Mouse (Mus musculus): Measurements from ENCODE around the gene Syngr1. TPM values are rescaled to one million over a fixed set of nuclear protein-coding genes. Genes with fewer than 3 reads are reported as not detected.

The Syngr1 gene
- polyA plus RNA-seq, 1 experiment, result 95.0 TPM

- no peak overlapping the region for H3K27ac ChIP-seq (ENCODE audit: insufficient read depth, low read depth, low read length)
- H3K4me1 ChIP-seq (ENCODE audit: control insufficient read depth, insufficient read depth, low read length), result peaks cover 25% of the 10 kb centered on the region
- TF ChIP-seq POLR2A (IDR thresholded peaks at IDR 0.05; ENCODE audit: borderline replicate concordance, low read depth, low read length), result no peak
- TF ChIP-seq CTCF (IDR thresholded peaks at IDR 0.05; ENCODE audit: low read depth, low read length), result no peak
- H3K4me3 ChIP-seq (ENCODE audit: insufficient read depth, low read length), result no peak overlapping the region
Measured at GRCm38 (mm10) chr15:80136645-80137044, 45.5 kb downstream of the Syngr1 start.

- TF ChIP-seq CTCF (IDR thresholded peaks at IDR 0.05; ENCODE audit: low read depth, low read length), result no peak
- no peak for TF ChIP-seq POLR2A (IDR thresholded peaks at IDR 0.05; ENCODE audit: borderline replicate concordance, low read depth, low read length)
- peaks cover 21% of the 10 kb centered on the region for H3K4me1 ChIP-seq (ENCODE audit: control insufficient read depth, insufficient read depth, low read length)
Measured at GRCm38 (mm10) chr15:80137945-80138791, 47.0 kb downstream of the Syngr1 start.

GRCm38 (mm10) chr15:80140302-80140701 lies 49.2 kb downstream of the Syngr1 start:
- Histone ChIP-seq H3K4me3 (ENCODE audit: insufficient read depth, low read length) (no peak overlapping the region), H3K4me1 (ENCODE audit: control insufficient read depth, insufficient read depth, low read length) (peaks cover 13% of the 10 kb centered on the region), H3K27ac (ENCODE audit: insufficient read depth, low read depth, low read length) (no peak overlapping the region)
- TF ChIP-seq CTCF (IDR thresholded peaks at IDR 0.05; ENCODE audit: low read depth, low read length), result no peak
- no peak for TF ChIP-seq POLR2A (IDR thresholded peaks at IDR 0.05; ENCODE audit: borderline replicate concordance, low read depth, low read length)

More at GRCm38 (mm10) chr15:80137945-80138791, 47.0 kb downstream of the Syngr1 start:
- Histone ChIP-seq H3K4me3 (ENCODE audit: insufficient read depth, low read length) (no peak overlapping the region), H3K27ac (ENCODE audit: insufficient read depth, low read depth, low read length) (no peak overlapping the region)

- peaks cover 13% of the 10 kb centered on the region for H3K4me1 ChIP-seq (ENCODE audit: control insufficient read depth, insufficient read depth, low read length)
- no peak overlapping the region for H3K4me3 ChIP-seq (ENCODE audit: insufficient read depth, low read length)
Measured at GRCm38 (mm10) chr15:80140878-80141277, 49.7 kb downstream of the Syngr1 start.

DNA sequence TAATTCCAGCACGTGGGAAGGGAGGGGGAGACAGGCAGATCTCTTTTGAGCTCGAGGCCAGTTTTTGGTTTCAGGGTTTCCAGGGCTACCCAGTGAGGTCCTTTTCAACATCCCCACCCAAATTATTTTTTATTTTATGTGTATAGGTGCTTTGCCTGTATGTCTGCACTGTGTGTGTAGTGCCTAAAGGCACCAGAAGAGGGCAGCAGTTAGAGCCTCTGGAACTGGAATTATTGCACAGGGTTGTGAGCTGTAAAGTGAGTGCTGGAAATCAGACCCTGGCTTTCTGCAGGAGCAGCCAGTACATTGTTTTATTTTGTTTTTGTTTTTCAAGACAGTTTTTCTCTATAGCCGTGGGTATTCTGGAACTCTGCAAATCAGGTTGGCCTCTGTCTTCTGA lies 51.0 kb downstream of the Syngr1 start:
- Histone ChIP-seq H3K4me3 (ENCODE audit: insufficient read depth, low read length) (no peak overlapping the region), H3K4me1 (ENCODE audit: control insufficient read depth, insufficient read depth, low read length) (peaks cover 9% of the 10 kb centered on the region), H3K27ac (ENCODE audit: insufficient read depth, low read depth, low read length) (no peak overlapping the region)
- no peak for TF ChIP-seq CTCF (IDR thresholded peaks at IDR 0.05; ENCODE audit: low read depth, low read length)
- no peak for TF ChIP-seq POLR2A (IDR thresholded peaks at IDR 0.05; ENCODE audit: borderline replicate concordance, low read depth, low read length)

More at GRCm38 (mm10) chr15:80140878-80141277, 49.7 kb downstream of the Syngr1 start:
- no peak for TF ChIP-seq POLR2A (IDR thresholded peaks at IDR 0.05; ENCODE audit: borderline replicate concordance, low read depth, low read length)
- H3K27ac ChIP-seq (ENCODE audit: insufficient read depth, low read depth, low read length), result no peak overlapping the region

- Histone ChIP-seq H3K27ac (ENCODE audit: insufficient read depth, low read depth, low read length) (no peak overlapping the region), H3K4me1 (ENCODE audit: control insufficient read depth, insufficient read depth, low read length) (no peaks in the 10 kb centered on the region), H3K4me3 (ENCODE audit: insufficient read depth, low read length) (no peak overlapping the region)
- no peak for TF ChIP-seq POLR2A (IDR thresholded peaks at IDR 0.05; ENCODE audit: borderline replicate concordance, low read depth, low read length)
- TF ChIP-seq CTCF (IDR thresholded peaks at IDR 0.05; ENCODE audit: low read depth, low read length), result no peak
Measured at GRCm38 (mm10) chr15:80143760-80144159, 52.6 kb downstream of the Syngr1 start.

DNA sequence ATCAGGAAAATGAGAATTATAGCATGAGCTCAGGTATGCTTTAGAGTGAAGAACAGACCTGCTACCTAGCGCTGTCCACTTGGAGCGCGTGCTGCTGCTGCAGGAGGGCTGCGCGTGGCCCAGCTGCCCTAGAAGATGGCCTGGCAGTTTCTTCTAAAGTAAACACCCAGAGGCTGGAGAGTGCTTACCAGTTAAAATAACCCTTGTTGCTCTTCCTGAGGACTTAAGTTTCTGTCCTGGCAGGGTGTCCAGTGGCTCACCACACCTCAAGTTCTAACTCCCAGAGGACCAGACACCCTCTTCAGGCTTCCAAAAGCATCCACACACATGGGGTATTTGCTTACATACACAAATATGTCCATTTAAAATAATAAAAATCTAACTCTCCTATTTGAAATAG lies 54.3 kb downstream of the Syngr1 start:
- H3K27ac ChIP-seq (ENCODE audit: insufficient read depth, low read depth, low read length), result no peak overlapping the region
- no peaks in the 10 kb centered on the region for H3K4me1 ChIP-seq (ENCODE audit: control insufficient read depth, insufficient read depth, low read length)
- TF ChIP-seq CTCF (IDR thresholded peaks at IDR 0.05; ENCODE audit: low read depth, low read length) (no peak), POLR2A (IDR thresholded peaks at IDR 0.05; ENCODE audit: borderline replicate concordance, low read depth, low read length) (no peak)
- no peak overlapping the region for H3K4me3 ChIP-seq (ENCODE audit: insufficient read depth, low read length)

DNA sequence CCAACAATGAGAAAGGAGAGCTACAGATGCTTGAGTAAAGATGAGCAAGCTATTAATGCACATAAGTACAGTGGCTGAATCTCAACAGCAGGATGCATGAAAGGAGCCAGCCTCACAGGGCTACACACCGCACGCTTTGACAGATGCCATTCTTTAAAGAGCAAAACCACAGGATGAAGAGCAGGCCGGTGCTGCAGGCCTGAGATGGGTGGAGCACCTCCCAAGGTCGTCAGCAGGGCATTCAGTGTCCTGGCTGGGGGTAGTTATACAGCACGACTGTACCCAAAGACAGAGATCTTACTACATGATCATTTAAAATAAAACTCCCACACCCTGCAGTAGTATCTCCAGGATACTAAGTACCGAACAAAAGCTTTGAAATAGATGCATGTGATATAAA lies 55.0 kb downstream of the Syngr1 start:
- no peak overlapping the region for H3K4me3 ChIP-seq (ENCODE audit: insufficient read depth, low read length)
- H3K4me1 ChIP-seq (ENCODE audit: control insufficient read depth, insufficient read depth, low read length), result no peaks in the 10 kb centered on the region
- H3K27ac ChIP-seq (ENCODE audit: insufficient read depth, low read depth, low read length), result no peak overlapping the region
- TF ChIP-seq CTCF (IDR thresholded peaks at IDR 0.05; ENCODE audit: low read depth, low read length) (no peak), POLR2A (IDR thresholded peaks at IDR 0.05; ENCODE audit: borderline replicate concordance, low read depth, low read length) (no peak)

- TF ChIP-seq POLR2A (IDR thresholded peaks at IDR 0.05; ENCODE audit: borderline replicate concordance, low read depth, low read length), result no peak
- TF ChIP-seq CTCF (IDR thresholded peaks at IDR 0.05; ENCODE audit: low read depth, low read length), result no peak
- Histone ChIP-seq H3K4me3 (ENCODE audit: insufficient read depth, low read length) (no peak overlapping the region), H3K27ac (ENCODE audit: insufficient read depth, low read depth, low read length) (no peak overlapping the region), H3K4me1 (ENCODE audit: control insufficient read depth, insufficient read depth, low read length) (no peaks in the 10 kb centered on the region)
Measured at GRCm38 (mm10) chr15:80147090-80147489, 56.0 kb downstream of the Syngr1 start.

DNA sequence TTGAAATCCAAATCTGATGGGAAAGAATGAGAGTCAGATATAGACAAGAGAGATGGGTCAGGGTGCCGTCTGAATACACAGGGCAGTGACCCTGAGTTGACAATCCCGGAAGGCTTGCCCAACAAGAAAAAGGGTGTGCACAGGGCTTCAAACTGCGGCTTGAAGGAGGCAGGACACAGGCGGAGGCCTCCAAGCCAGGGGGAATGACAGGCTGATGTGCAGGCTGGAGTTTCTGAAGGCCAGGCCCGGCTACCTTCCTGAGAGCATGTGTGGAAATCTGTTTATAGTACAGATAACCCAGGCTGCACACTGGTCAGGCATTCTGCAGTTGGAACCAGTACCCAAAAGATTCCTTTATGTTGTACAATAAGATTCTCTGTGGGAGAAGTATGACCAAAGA lies 56.4 kb downstream of the Syngr1 start:
- Histone ChIP-seq H3K4me3 (ENCODE audit: insufficient read depth, low read length) (no peak overlapping the region), H3K4me1 (ENCODE audit: control insufficient read depth, insufficient read depth, low read length) (no peaks in the 10 kb centered on the region), H3K27ac (ENCODE audit: insufficient read depth, low read depth, low read length) (no peak overlapping the region)
- TF ChIP-seq CTCF (IDR thresholded peaks at IDR 0.05; ENCODE audit: low read depth, low read length), result no peak
- TF ChIP-seq POLR2A (IDR thresholded peaks at IDR 0.05; ENCODE audit: borderline replicate concordance, low read depth, low read length), result no peak

All from bone marrow macrophage, adult 2 months (primary cell).